Mouse (Mus musculus): ENCODE measurements around the gene Gpr22.

DNA sequence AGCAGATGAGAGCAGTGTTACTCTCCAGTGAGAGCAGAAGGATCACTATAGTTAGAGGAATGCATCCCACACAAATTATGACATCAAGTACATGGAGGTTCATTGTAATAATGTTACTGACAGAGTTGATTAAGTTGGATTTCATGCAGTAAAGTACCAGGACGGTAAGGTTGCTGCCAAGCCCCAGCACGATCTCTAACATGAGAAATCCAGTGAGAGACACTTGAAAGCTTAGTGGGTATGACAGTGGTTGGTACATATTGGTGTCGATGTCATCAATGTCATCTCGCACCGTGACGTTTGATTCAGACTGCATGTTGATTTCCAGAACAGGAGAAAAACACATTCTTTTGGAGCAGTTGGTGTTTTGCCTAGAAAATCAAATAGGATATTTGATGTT, 4.1 kb downstream of the Gpr22 start:
- TF ChIP-seq CTCF (IDR thresholded peaks at IDR 0.05; ENCODE audit: borderline replicate concordance, insufficient read depth, low read depth, low read length): no peak
- no peak for TF ChIP-seq POLR2A (IDR thresholded peaks at IDR 0.05; ENCODE audit: borderline replicate concordance, insufficient read depth, low read length)

All from cerebellum, adult 2 months (tissue).